Mouse (Mus musculus) heart, embryonic 11.5 days (tissue): ENCODE data around the gene Vav1. TPM values are rescaled to one million over a fixed set of nuclear protein-coding genes. Genes with fewer than 3 reads are reported as not detected.
A peak's percentile ranks its signal among the peaks of the same experiment; 100 is the strongest.
"Not testable (repeated sequence)": the region's sequence is repeated elsewhere in the genome, so short reads cannot be mapped to it uniquely, and the experiment has no call there.

Source experiments
- ATAC-seq: fragments of 200-750 bp; cut with Nextera tagmentation; replicated peaks from 2 replicates; pipeline ENCODE4 v1.8.0; 2017; ENCODE audit warnings: moderate library complexity; ENCODE audit not compliant: insufficient number of reproducible peaks, low FRiP score, low TSS enrichment
- H3K27ac ChIP-seq: fragments of 300-500 bp; sonication (generic); 2 replicates; pipeline ENCODE4 v1.5.1; 2014; ENCODE audit warnings: mild to moderate bottlenecking, low read depth, low read length
- H3K27me3 ChIP-seq: fragments of 300-500 bp; sonication (generic); 2 replicates; pipeline ENCODE4 v1.6.1; 2014; ENCODE audit warnings: mild to moderate bottlenecking, low read length, mixed read lengths; ENCODE audit not compliant: control insufficient read depth, insufficient read depth
- H3K36me3 ChIP-seq: fragments of 300-500 bp; sonication (generic); 2 replicates; pipeline ENCODE4 v1.6.1; 2014; ENCODE audit warnings: mild to moderate bottlenecking, low read length, moderate library complexity, mixed read lengths; ENCODE audit not compliant: control insufficient read depth, insufficient read depth
- H3K4me1 ChIP-seq: fragments of 300-500 bp; sonication (generic); 2 replicates; pipeline ENCODE4 v1.6.1; 2014; ENCODE audit warnings: low read length; ENCODE audit not compliant: control insufficient read depth, insufficient read depth
- H3K4me2 ChIP-seq: fragments of 300-500 bp; sonication (generic); 2 replicates; pipeline ENCODE4 v1.6.1; 2014; ENCODE audit warnings: mild to moderate bottlenecking, moderate library complexity
- H3K4me3 ChIP-seq: fragments of 300-500 bp; sonication (generic); 2 replicates; pipeline ENCODE4 v1.5.1; 2014; ENCODE audit warnings: low read depth, low read length
- H3K9ac ChIP-seq: fragments of 300-500 bp; sonication (generic); 2 replicates; pipeline ENCODE4 v1.6.1; 2014; ENCODE audit warnings: mild to moderate bottlenecking, low read depth, low read length, moderate library complexity
- H3K9me3 ChIP-seq: fragments of 300-500 bp; sonication (generic); replicated peaks from 2 replicates; pipeline ENCODE4 v1.6.1; 2016; ENCODE audit warnings: low read length; ENCODE audit not compliant: control insufficient read depth
- WGBS: fragments of 180-500 bp; shearing (Covaris S2); extraction: QIAGEN DNeasy Blood & Tissue Kit; methylation state at CpG from one replicate; pipeline ENCODE4 v1.1.7; 2014; ENCODE audit not compliant: insufficient replicate concordance; 5-methylcytosine and 5-hydroxymethylcytosine counted together
- polyA plus RNA-seq: library from polyadenylated mRNA; unstranded; fragments of >200 nt; fragmentation: Nextera tagmentation; extraction: Ambion mirVana; gene quantifications from 2 replicates; pipeline ENCODE4 v1.2.1, GENCODE M21; 2014

Gene Vav1
- polyA plus RNA-seq, 1 experiment from 2014 or later, result 2.2 TPM

- Histone ChIP-seq H3K36me3 (no peaks in the 10 kb centered on the region), H3K9ac (no peak overlapping the region), H3K27ac (no peak overlapping the region), H3K9me3 (no peaks in the 10 kb centered on the region), H3K4me3 (no peak overlapping the region), H3K27me3 (peaks cover 25% of the 10 kb centered on the region), H3K4me1 (peaks cover 12% of the 10 kb centered on the region), H3K4me2 (no peak overlapping the region)
- no peak for ATAC-seq
- WGBS, result 37% methylated on average over 7 of the region's 7 CpGs
Measured at GRCm38 (mm10) chr17:57273846-57274245, 5.1 kb upstream of the Vav1 start.

GRCm38 (mm10) chr17:57274686-57275085 is 4.2 kb upstream of the Vav1 start:
- H3K27me3 ChIP-seq, result peaks cover 31% of the 10 kb centered on the region
- peaks cover 12% of the 10 kb centered on the region for H3K4me1 ChIP-seq
- 0 out of 2 replicates have a peak overlapping the region, but pooled peaks have one; percentile 52 for H3K9ac ChIP-seq
- peak overlapping the region; percentile 82 for H3K4me2 ChIP-seq
- no peak for ATAC-seq
- peak overlapping the region; percentile 56 for H3K4me3 ChIP-seq
- 5% methylated on average over 15 of the region's 15 CpGs for WGBS
- no peaks in the 10 kb centered on the region for H3K36me3 ChIP-seq
- no peaks in the 10 kb centered on the region for H3K9me3 ChIP-seq
- H3K27ac ChIP-seq, result no peak overlapping the region

GRCm38 (mm10) chr17:57275111-57275996 is 3.5 kb upstream of the Vav1 start:
- Histone ChIP-seq H3K4me2 (peak overlapping the region; percentile 82), H3K4me1 (peaks cover 12% of the 10 kb centered on the region), H3K9me3 (no peaks in the 10 kb centered on the region), H3K36me3 (no peaks in the 10 kb centered on the region), H3K9ac (peak overlapping the region; percentile 52; the same call in 1 of the 2 replicates), H3K27ac (no peak overlapping the region), H3K4me3 (peak overlapping the region; percentile 56), H3K27me3 (peaks cover 31% of the 10 kb centered on the region)
- WGBS, result under 1% methylated on average over 53 of the region's 53 CpGs
- ATAC-seq, result peak; percentile 80

- Histone ChIP-seq H3K4me3 (peak overlapping the region; percentile 56), H3K36me3 (no peaks in the 10 kb centered on the region), H3K27ac (no peak overlapping the region), H3K9me3 (no peaks in the 10 kb centered on the region), H3K4me2 (peak overlapping the region; percentile 82), H3K27me3 (peaks cover 31% of the 10 kb centered on the region), H3K9ac (no peak overlapping the region), H3K4me1 (peaks cover 12% of the 10 kb centered on the region)
- WGBS, result 3% methylated on average over 13 of the region's 13 CpGs
- ATAC-seq, result peak; percentile 50; the same call in 1 of the 2 replicates
Measured at GRCm38 (mm10) chr17:57275997-57276351, 2.9 kb upstream of the Vav1 start.

GRCm38 (mm10) chr17:57276634-57277121 is 2.2 kb upstream of the Vav1 start:
- ATAC-seq, result no peak
- Histone ChIP-seq H3K36me3 (no peaks in the 10 kb centered on the region), H3K27ac (no peak overlapping the region), H3K4me2 (peak overlapping the region; percentile 82), H3K4me3 (peak overlapping the region; percentile 56), H3K9ac (peak overlapping the region; percentile 1; the same call in 1 of the 2 replicates), H3K9me3 (no peaks in the 10 kb centered on the region), H3K4me1 (peaks cover 12% of the 10 kb centered on the region), H3K27me3 (peaks cover 31% of the 10 kb centered on the region)
- WGBS, result 1% methylated on average over 20 of the region's 20 CpGs

GRCm38 (mm10) chr17:57277598-57278261 is 1.2 kb upstream of the Vav1 start:
- H3K27me3 ChIP-seq, result peaks cover 31% of the 10 kb centered on the region

GRCm38 (mm10) chr17:57278537-57278936 is 363 bp upstream of the Vav1 start:
- H3K9ac ChIP-seq, result no peak overlapping the region
- H3K36me3 ChIP-seq, result no peaks in the 10 kb centered on the region
- H3K27me3 ChIP-seq, result peaks cover 31% of the 10 kb centered on the region
- no peak overlapping the region for H3K4me3 ChIP-seq
- no peak for ATAC-seq
- no peak overlapping the region for H3K4me2 ChIP-seq
- no peaks in the 10 kb centered on the region for H3K9me3 ChIP-seq
- WGBS, result 65% methylated on average over 2 of the region's 2 CpGs
- no peak overlapping the region for H3K27ac ChIP-seq
- peaks cover 12% of the 10 kb centered on the region for H3K4me1 ChIP-seq

More at GRCm38 (mm10) chr17:57277598-57278261, 1.2 kb upstream of the Vav1 start:
- peaks cover 12% of the 10 kb centered on the region for H3K4me1 ChIP-seq
- H3K9ac ChIP-seq, H3K27ac ChIP-seq, H3K4me3 ChIP-seq, ATAC-seq, H3K36me3 ChIP-seq, H3K4me2 ChIP-seq, H3K9me3 ChIP-seq: not testable (repeated sequence)
- 79% methylated on average over 4 of the region's 5 CpGs for WGBS

GRCm38 (mm10) chr17:57279591-57280224 is 808 bp downstream of the Vav1 start:
- 45% methylated on average over 9 of the region's 9 CpGs for WGBS

More at GRCm38 (mm10) chr17:57279591-57280224, 808 bp downstream of the Vav1 start:
- H3K4me2 ChIP-seq, result no peak overlapping the region
- ATAC-seq, result no peak
- no peaks in the 10 kb centered on the region for H3K9me3 ChIP-seq
- no peak overlapping the region for H3K9ac ChIP-seq
- no peak overlapping the region for H3K4me3 ChIP-seq
- H3K4me1 ChIP-seq, result peaks cover 11% of the 10 kb centered on the region
- peaks cover 25% of the 10 kb centered on the region for H3K27me3 ChIP-seq
- H3K27ac ChIP-seq, result no peak overlapping the region
- H3K36me3 ChIP-seq, result no peaks in the 10 kb centered on the region
